Mouse (Mus musculus): ENCODE results near the gene Donson.

DNA sequence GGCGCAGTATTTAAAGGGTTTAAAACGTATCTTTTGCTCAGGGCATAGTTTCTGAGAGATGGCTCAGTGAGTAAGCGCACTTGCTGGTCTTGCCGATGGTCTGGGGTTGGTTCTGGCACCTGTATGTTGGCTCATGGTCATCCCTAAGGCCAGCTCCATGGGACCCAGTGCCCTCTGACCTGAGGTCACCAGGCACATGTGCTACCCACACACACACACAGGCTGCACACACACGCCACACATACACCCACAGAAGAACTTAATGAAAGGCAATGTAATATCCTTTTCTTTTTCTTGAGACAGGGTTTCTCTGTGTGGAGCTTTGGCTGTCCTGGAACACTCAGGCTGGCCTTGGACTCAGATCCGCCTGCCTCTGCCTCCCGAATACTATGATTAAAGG, 55.6 kb downstream of the Donson start:
- TF ChIP-seq USF1 (IDR thresholded peaks at IDR 0.05; ENCODE audit: low read depth) = no peak
- no peak for TF ChIP-seq REST (IDR thresholded peaks at IDR 0.05; ENCODE audit: insufficient read depth, insufficient read length)
- TF ChIP-seq POLR2A (IDR thresholded peaks at IDR 0.05; ENCODE audit: insufficient read length, low read depth) = no peak
- TF ChIP-seq CEBPB (IDR thresholded peaks at IDR 0.05; ENCODE audit: insufficient read depth, poor library complexity, severe bottlenecking) = no peak
- TF ChIP-seq TCF3 (IDR thresholded peaks at IDR 0.05; ENCODE audit: insufficient read length, low read depth) = no peak
- no peak for TF ChIP-seq POLR2AphosphoS2 (IDR thresholded peaks at IDR 0.05; ENCODE audit: insufficient read length, low read depth)
- TF ChIP-seq MAX (IDR thresholded peaks at IDR 0.05; ENCODE audit: low read depth) = no peak
- no peak for TF ChIP-seq MYOD1 (IDR thresholded peaks at IDR 0.05; ENCODE audit: control insufficient read depth in 1 of 3, insufficient read length in 2 of 3, low read depth in 2 of 3)
- no peak for TF ChIP-seq MYOG (IDR thresholded peaks at IDR 0.05; ENCODE audit: control insufficient read depth in 1 of 3, insufficient read depth in 1 of 3, insufficient read length in 2 of 3, low read depth in 2 of 3)
